Mouse (Mus musculus) urinary bladder, postnatal 36 days (tissue): ENCODE measurements around the gene Pramef6.
"Not testable (repeated sequence)": the region's sequence is repeated elsewhere in the genome, so short reads cannot be mapped to it uniquely, and the experiment has no call there.

Experiments
- DNase-seq, 2 experiments: peaks; one replicate each; pipeline ENCODE4 v3.0.0; 2022; ENCODE audit warnings: low spot score in 2 of 2, mixed read lengths in 1 of 2

The Pramef6 gene

DNA sequence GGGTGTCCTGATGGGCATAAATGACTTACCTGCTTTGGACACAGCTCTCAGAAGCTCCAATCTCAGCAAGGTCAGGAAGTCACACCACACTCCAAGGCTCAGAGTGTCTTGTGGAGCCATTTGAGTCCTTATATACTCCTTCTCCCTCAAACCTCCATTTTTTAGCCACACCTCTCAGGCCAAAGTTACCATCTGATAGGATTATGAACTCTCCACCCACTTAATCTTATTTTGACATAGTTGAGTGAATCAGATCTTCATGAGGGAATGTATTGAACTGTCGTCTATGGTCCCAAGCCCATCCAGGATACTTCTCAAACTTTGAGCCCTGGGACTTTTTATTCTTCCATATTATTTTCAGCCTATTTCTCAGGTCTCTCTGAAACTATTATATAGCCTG is at the start of gene Pramef6:
Gene Pramef6 (minus strand): TSS at position 101 of the 400 bp plus-strand sequence.
- DNase-seq = not testable (repeated sequence)

DNA sequence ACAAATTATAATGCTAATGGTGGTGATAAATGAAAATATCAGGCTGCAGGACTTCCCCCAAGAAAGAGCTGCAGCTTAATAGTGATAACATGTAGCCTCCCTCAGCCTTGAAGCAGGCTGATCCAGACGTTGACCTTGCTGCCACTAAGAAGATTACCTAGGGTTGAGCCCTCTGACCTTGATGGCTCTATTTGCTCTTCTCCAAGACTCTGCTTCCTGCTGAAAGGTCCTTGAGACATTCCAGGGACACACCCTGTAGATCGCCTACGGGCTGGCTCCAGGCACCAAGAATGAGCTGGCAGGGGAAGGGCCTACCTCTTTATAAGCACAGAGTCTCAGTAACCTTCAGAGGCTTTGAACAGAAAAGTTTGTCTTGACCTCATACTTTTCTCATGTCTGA is 5.8 kb downstream of the Pramef6 start:
- DNase-seq = not testable (repeated sequence)

DNA sequence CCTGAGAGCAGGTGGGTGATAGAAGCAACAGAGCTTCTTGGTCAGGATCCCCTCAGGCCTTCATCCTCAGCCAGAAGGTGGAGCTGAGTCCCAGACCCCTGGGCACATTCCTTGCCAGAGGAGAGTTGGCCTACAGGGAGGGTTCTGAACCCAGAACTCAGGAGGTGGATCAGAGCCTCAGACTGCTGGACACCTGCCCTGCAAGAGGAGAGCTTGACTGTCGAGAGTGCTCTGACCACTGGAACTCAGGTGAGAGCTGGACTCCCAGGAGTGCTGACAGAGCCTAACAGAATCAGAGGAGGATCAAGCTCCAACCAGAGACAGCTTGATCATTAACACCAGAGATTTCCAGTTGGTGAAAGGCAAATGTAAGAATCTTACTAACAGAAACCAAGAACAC is 17.8 kb downstream of the Pramef6 start:
- DNase-seq = not testable (repeated sequence)

DNA sequence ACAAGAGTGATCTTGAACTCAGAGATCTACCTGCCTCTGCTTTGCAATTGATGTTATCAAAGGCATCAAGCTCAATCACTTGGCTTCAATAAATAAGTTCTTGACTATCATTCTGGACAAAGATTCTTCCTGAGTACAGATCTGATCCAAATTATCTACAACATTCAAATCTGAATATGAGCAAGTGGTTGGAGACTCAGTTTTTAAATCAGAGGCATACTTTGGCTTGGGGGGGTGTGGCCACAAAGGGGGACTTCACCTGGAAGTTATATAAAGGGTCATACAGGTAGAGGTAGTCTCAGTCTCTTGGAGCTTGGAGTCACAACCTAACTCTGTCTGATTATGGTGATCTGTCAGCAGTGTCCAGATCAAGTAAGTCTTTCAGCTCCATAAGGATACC is 54.0 kb downstream of the Pramef6 start, which contains the start of gene Gm13103:
Gene Gm13103 (plus strand): TSS at position 301 of the 400 bp plus-strand sequence.
- not testable (repeated sequence) for DNase-seq
